Mouse (Mus musculus) cerebellum, adult 2 months (tissue): ENCODE data around the gene Map6.

ENCODE experiments used
- CTCF ChIP-seq: fragments of 200-500 bp; IDR thresholded peaks from 2 replicates; pipeline ENCODE4 v1.5.1; 2011; ENCODE audit warnings: low read depth, mild to moderate bottlenecking, control low read depth, low read length, moderate library complexity, borderline replicate concordance; ENCODE audit not compliant: insufficient read depth
- POLR2A ChIP-seq: fragments of 200-500 bp; IDR thresholded peaks from 2 replicates; pipeline ENCODE4 v1.6.1; 2011; ENCODE audit warnings: low read length, control low read depth, borderline replicate concordance; ENCODE audit not compliant: insufficient read depth

- no peak for TF ChIP-seq POLR2A
- no peak for TF ChIP-seq CTCF
Observed at GRCm38 (mm10) chr7:99348883-99349282, 81.6 kb downstream of the Map6 start.
